In genomic region chr11:70518923-70519322, GRCm38 (mm10) we compare ENCODE assay signal across 10 mouse cellular contexts. TPM values are rescaled to one million over a fixed set of nuclear protein-coding genes. Genes with fewer than 3 reads are reported as not detected.
DNase-seq lines count a peak whose midpoint lies in the region; ATAC-seq and TF ChIP-seq lines count a peak whose summit lies in the region.
"Had no signal": no experiment of that assay in that cellular context is flagged by ENCODE, and none has a peak within 500 bp of the region (broad histone marks: within the 10 kb centered on the region; RNA-seq: fewer than 3 reads in every experiment).

TSS of gene Gltpd2 (plus strand) at chr11:70519196.

- no peak for ATAC-seq in forebrain, embryonic 12.5 days (ENCODE audit: low FRiP score)
- no peak for ATAC-seq in limb, embryonic 11.5 days (ENCODE audit: insufficient number of reproducible peaks, low FRiP score, low TSS enrichment, low read depth)
- ATAC-seq in neural tube, embryonic 15.5 days (ENCODE audit: low FRiP score) = no peak

- 79% methylated on average over 10 of the region's 10 CpGs for WGBS in forebrain, embryonic 12.5 days
- WGBS in limb, embryonic 11.5 days = 87% methylated on average over 10 of the region's 10 CpGs
- 80% methylated on average over 10 of the region's 10 CpGs for WGBS in neural tube, embryonic 15.5 days
- WGBS in cerebellum, adult 2 months = 88% methylated on average over 10 of the region's 10 CpGs

- H3K27me3 ChIP-seq in forebrain, embryonic 12.5 days = peaks cover 14% of the 10 kb centered on the region
- no peaks in the 10 kb centered on the region for H3K27me3 ChIP-seq in limb, embryonic 11.5 days (ENCODE audit: control insufficient read depth, insufficient read depth, low read length)
- 0 out of 2 replicates have a peak, but pooled peaks cover 4% of the 10 kb centered on the region for H3K27me3 ChIP-seq in neural tube, embryonic 15.5 days (replicated peaks)
- no peaks in the 10 kb centered on the region for H3K27me3 ChIP-seq in cerebellum, adult 2 months (ENCODE audit: control insufficient read depth, insufficient read depth, low read length)

- no peak for TF ChIP-seq CTCF in left cerebral cortex, adult 2 months (IDR thresholded peaks at IDR 0.05)
- no peak for TF ChIP-seq CTCF in cerebellum, adult 2 months (IDR thresholded peaks at IDR 0.05; ENCODE audit: borderline replicate concordance, insufficient read depth, low read depth, low read length)

- H3K36me3 ChIP-seq in forebrain, embryonic 12.5 days (replicated peaks) = no peaks in the 10 kb centered on the region
- no peaks in the 10 kb centered on the region for H3K36me3 ChIP-seq in limb, embryonic 11.5 days (ENCODE audit: control insufficient read depth, insufficient read depth, low read length)
- H3K36me3 ChIP-seq in neural tube, embryonic 15.5 days = no peaks in the 10 kb centered on the region

- intact Hi-C loops in left cerebral cortex, adult 2 months (cut with DNase I) = loop anchor here (2.0 kb wide), 1 partner anchor 236 kb away; no protein-coding TSS in a partner anchor

- peak within 1 kb of the TSS; percentile 31 for H3K4me3 ChIP-seq in left cerebral cortex, adult 2 months
- H3K4me3 ChIP-seq in forebrain, embryonic 12.5 days (replicated peaks) = peak within 1 kb of the TSS; percentile 18
- H3K4me3 ChIP-seq in limb, embryonic 11.5 days (ENCODE audit: low read depth, low read length) = peak within 1 kb of the TSS; percentile 19
- H3K4me3 ChIP-seq in neural tube, embryonic 15.5 days (replicated peaks) = peak within 1 kb of the TSS; percentile 29
- H3K4me3 ChIP-seq in cerebellum, adult 2 months (replicated peaks; ENCODE audit: insufficient read depth, low read depth, low read length) = no peak within 1 kb of the TSS

- peak within 1 kb of the TSS; percentile 48 for H3K9ac ChIP-seq in forebrain, embryonic 12.5 days
- peak within 1 kb of the TSS; percentile 71 for H3K9ac ChIP-seq in limb, embryonic 11.5 days (ENCODE audit: low read length)
- H3K9ac ChIP-seq in neural tube, embryonic 15.5 days (replicated peaks) = peak within 1 kb of the TSS; percentile 42

- H3K9me3 ChIP-seq in forebrain, embryonic 12.5 days = no peaks in the 10 kb centered on the region
- no peaks in the 10 kb centered on the region for H3K9me3 ChIP-seq in limb, embryonic 11.5 days (ENCODE audit: control insufficient read depth, low read length)
- H3K9me3 ChIP-seq in neural tube, embryonic 15.5 days (replicated peaks) = no peaks in the 10 kb centered on the region

- peaks cover 9% of the 10 kb centered on the region for H3K4me1 ChIP-seq in forebrain, embryonic 12.5 days
- peaks cover 6% of the 10 kb centered on the region for H3K4me1 ChIP-seq in limb, embryonic 11.5 days (ENCODE audit: control insufficient read depth, insufficient read depth, low read length)
- peaks cover 11% of the 10 kb centered on the region for H3K4me1 ChIP-seq in neural tube, embryonic 15.5 days
- H3K4me1 ChIP-seq in cerebellum, adult 2 months (ENCODE audit: control insufficient read depth, insufficient read depth, low read length) = peaks cover 3% of the 10 kb centered on the region; the same call in 1 of the 2 replicates

- H3K4me2 ChIP-seq in forebrain, embryonic 12.5 days = peak within 1 kb of the TSS; percentile 43
- H3K4me2 ChIP-seq in limb, embryonic 11.5 days (ENCODE audit: low read depth, severe bottlenecking) = peak within 1 kb of the TSS; percentile 43
- peak within 1 kb of the TSS; percentile 54 for H3K4me2 ChIP-seq in neural tube, embryonic 15.5 days

- H3K27ac ChIP-seq in left cerebral cortex, adult 2 months = no peak within 1 kb of the TSS
- no peak within 1 kb of the TSS for H3K27ac ChIP-seq in forebrain, embryonic 12.5 days
- no peak within 1 kb of the TSS for H3K27ac ChIP-seq in limb, embryonic 11.5 days (replicated peaks; ENCODE audit: low read depth, low read length)
- H3K27ac ChIP-seq in neural tube, embryonic 15.5 days (replicated peaks) = peak within 1 kb of the TSS; percentile 66
- H3K27ac ChIP-seq in cerebellum, adult 2 months (ENCODE audit: insufficient read depth, low read length) = no peak within 1 kb of the TSS

- no peak for DNase-seq in left cerebral cortex, adult 2 months (ENCODE audit: extremely low spot score in 1 of 2, low spot score in 2 of 2)
- no peak for DNase-seq in left cerebral cortex, adult 8-10 months (ENCODE audit: low spot score in 2 of 2)
- DNase-seq in limb, embryonic 11.5 days (ENCODE audit: low spot score) = no peak
- no peak for DNase-seq in gastrocnemius, postnatal 4 days (ENCODE audit: low spot score in 2 of 2)
- DNase-seq in cerebellum, adult 2 months = no peak
- no peak for DNase-seq in cerebellum, adult 9-11 months
- DNase-seq: cerebellum, adult 9-10 months; kidney, postnatal 14 days had no signal

- no peak for TF ChIP-seq POLR2A in cerebellum, adult 2 months (IDR thresholded peaks at IDR 0.05; ENCODE audit: borderline replicate concordance, insufficient read depth, low read length)

RNA-seq across cellular contexts. Expression of gene Gltpd2, which starts in this region (rescaled TPM):
- not detected for total RNA-seq in left cerebral cortex, adult 2 months (2021)
- total RNA-seq in left cerebral cortex, adult 8-10 months (2022) = not detected
- polyA plus RNA-seq in forebrain, embryonic 12.5 days (2016; fragmentation: Nextera tagmentation; extraction: Ambion mirVana) = not detected in 2 replicates
- polyA plus RNA-seq in limb, embryonic 11.5 days (2014; fragmentation: Nextera tagmentation; extraction: Ambion mirVana) = 0.39 and 0.50 TPM in 2 replicates
- polyA plus RNA-seq in neural tube, embryonic 15.5 days (2015; fragmentation: Nextera tagmentation; extraction: Ambion mirVana) = 0.15 and 0.41 TPM in 2 replicates
- total RNA-seq in gastrocnemius, postnatal 4 days (2021) = under 1 TPM in 1 of 2 experiments, not detected in 1; 0.25 TPM
- polyA plus RNA-seq in cerebellum, adult 2 months (2012; rRNA removed) = 0.11 TPM in 1 of 2 replicates, not detected in the other
